Mouse (Mus musculus) layer of hippocampus, postnatal 36 days (tissue): ENCODE measurements around the gene Ahdc1. TPM values are rescaled to one million over a fixed set of nuclear protein-coding genes. Genes with fewer than 3 reads are reported as not detected.

ENCODE experiments used
- DNase-seq, 2 experiments: peaks; one replicate each; pipeline ENCODE4 v3.0.0; 2022
- total RNA-seq, 2 experiments: library from RNA; stranded (reverse); gene quantifications; 2 replicates each; pipeline ENCODE4 v1.2.3; 2021

The Ahdc1 gene
- total RNA-seq, 2 experiments from 2014 or later = 111 to 113 TPM

DNA sequence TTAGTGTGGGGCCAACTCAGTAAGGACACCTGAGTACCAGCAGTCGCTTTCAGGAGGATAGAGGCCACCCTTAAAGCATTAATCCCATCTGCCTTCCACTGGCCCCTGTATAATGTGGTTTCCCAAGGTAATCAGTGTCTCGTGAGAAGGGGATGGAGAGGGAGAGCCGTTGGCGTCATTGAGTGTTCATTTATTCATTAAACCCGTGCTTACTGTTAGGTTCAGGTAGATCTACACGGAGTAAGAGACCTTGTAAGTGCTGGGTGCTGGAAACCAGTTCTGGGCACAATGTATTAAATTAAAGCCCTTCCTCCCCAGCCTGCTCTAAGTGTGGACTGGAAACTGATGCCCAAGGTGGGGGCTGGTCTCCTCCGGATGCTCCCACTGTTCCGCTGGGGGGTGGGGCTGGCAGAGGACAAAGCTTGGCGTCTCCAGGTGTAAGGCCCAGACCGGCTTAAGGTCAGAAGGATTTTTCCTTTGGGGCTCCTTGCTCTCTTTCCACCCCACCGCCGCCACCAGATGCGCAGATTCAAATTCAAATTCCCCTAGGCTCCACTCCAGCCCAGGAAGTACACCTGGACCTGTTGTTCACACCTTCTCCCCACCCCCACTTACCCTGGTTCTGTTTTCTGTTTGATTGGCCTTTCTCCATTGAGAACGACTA lies 29.3 kb downstream of the Ahdc1 start:
- no peak for DNase-seq

- no peak for DNase-seq
Measured at GRCm38 (mm10) chr4:133042244-133042643, 31.2 kb downstream of the Ahdc1 start.

DNA sequence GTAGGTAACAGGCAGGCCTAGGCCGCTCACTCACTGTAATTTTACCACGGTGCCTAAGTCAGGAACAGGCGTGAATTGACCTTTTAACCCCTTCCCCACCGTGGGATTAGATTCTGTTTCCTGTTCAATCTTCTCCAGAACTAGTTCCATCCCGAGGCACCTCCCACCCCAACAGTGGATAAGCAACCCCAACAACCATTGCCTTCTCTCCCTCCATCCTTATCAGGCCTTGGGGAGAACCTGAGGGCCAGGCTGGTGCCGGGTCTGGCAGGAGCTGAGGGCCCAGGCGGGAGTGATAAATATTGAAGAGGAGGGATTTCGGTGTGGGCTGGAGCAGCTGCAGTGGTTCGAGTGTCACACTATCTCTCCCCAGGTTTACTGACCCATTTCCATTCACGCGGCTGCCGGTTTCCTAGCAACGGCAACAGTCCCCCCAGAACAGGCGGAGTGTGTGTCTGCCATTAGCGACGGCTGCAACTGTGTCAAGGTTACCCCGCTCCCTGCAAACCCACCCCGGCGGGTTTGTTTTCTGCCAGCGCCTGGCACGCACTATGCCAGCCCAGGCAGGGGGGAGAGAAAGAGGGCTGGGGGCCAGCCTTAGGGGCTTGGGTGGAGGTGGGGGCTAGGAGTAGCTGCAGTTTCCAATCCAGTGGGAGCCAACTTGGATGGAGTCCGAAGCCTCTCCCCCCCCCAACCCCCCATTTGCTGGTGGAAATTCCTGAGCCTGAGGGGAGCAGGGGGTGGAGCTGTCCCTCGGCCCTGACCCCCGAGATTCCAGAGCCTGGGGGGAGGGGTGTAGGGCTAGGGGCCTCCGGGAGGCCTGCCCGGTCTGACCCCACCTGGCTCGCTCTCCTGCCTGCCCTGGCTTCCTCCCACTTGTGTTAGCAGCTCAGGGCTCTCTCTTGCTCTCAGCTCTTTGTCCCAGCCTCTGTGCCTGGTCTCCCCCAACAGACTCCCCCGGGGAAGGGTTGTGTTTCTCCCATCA lies 31.9 kb downstream of the Ahdc1 start:
- peak; percentile 51 to 72 for DNase-seq

DNA sequence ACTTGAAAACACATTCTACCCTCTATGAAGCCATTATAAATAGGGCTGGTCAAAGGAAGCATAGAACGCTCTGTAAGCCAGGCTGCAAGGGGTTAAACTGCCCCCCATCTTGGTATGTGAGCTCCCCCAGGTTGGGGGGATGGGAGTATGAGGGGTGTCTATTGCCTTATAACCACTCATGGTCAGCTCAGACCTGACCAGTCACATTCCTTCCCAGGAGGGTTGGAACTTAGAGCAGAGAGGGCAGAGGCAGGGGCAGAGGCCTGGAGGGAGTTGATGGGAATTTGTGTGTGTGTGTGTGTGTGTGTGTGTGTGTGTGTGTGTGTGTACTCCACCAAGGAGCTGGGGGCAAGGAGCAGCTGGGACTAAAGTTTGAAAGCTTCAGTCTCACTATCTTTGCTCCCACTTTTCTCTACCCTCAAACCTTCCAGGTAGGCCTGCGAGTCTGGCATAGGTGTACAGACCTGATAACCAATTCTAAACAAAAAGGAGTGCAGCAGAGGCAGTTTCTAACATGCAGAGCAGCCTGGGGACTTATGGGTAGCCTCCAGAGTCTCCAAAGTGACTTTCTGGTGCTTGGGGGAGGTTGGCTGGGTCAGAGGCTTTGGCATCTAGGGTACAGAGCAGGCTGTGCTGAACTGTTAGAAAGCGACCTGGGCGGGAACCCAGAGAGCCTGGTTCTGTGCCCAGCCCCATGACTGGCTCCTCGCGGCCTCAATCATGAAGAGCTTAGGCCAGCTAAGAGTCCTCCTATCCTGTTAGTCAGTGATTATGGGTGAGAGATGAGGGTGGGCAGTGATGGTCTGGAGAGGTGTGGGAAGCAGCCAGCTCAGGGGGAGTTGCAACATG lies 33.0 kb downstream of the Ahdc1 start:
- DNase-seq = no peak

DNA sequence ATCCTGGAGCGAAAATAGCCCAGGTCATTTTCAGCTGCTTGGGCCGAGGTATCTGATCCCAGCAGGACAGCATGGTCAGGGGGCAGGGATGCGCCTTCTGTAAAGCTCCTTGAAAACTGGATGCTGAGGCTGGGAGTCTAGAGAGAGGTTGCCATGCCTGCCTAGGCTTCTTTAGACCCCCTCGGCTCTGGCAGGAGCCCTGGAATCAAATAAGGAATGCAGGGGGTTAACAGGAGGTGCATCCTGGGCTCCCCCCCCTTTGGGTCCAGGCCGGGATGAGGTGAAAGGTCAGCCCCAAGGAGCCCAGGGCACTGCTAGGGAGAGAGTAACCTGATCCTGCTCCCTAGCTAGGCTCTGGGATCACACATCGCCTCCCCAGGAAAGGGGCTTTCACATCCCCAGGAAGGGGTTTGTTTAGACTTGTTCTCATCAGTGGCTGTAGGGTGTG lies 33.6 kb downstream of the Ahdc1 start:
- DNase-seq = no peak

DNA sequence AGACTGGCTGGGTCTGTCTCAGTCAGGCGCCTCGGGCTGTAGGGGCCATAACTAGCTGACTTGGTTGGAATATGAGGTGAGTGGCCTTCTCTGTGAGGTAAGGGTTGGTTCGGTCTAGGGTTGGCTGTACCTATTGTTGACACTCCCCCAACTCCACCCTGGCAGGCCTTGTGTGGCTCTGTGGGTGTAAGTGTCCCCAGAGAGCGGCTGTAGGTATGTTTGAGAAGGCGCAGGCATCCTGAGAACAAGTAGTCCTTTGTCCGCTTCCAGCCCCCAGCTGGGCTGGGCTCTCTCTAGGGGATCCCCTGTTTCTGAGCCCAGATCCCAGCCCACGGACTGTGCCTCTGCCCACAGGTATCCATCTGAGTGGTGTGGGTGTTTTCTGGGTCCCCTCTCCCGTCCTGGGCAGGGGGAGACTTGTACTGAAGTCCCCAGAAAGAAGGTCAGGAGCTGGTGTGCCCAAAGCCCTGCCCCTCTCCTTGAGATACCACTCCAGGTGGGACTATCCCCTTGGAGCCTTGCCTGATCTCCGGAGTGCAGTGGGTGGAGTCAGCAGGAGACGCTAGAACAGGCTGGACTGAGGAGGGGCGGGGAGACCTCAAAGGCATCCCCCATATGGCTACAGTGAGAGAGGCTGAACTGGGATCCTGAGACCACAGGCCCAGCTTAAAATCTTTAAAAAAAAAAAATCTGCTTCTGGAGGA lies 34.9 kb downstream of the Ahdc1 start:
- DNase-seq = no peak

DNA sequence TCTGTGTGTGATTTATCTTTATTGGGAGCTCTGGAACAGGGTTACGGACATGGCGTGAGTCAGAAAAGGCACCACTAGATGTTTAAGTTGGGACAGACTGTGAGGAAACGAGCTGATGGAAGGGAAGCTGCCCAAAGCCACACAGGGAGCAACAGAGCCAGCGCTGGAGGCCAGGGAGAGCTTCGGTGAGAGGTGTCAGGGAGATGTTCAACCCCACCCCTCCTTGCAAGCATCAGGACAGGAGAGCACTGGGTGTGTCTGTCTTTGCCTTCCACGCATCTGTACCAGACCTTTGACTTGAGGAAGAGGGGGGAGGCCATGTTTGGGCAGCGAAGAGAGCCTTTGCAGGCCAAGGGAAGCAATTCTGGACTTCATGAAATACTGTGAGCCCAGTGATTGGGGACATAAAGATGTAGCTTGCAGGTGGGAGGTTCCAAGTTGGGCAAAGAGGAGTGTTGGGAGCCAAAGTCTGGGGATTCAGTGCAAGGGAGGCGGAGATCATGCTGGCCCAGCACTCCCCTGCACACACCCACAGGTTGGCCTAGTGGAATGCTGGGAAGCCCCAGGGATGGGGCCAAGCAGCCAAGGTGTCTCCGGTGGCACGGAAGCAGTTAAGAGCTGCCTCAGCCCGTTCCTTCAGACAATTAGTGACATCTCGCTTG lies 35.8 kb downstream of the Ahdc1 start:
- DNase-seq = no peak

- DNase-seq = no peak
Measured at GRCm38 (mm10) chr4:133047353-133048105, 36.5 kb downstream of the Ahdc1 start.

DNA sequence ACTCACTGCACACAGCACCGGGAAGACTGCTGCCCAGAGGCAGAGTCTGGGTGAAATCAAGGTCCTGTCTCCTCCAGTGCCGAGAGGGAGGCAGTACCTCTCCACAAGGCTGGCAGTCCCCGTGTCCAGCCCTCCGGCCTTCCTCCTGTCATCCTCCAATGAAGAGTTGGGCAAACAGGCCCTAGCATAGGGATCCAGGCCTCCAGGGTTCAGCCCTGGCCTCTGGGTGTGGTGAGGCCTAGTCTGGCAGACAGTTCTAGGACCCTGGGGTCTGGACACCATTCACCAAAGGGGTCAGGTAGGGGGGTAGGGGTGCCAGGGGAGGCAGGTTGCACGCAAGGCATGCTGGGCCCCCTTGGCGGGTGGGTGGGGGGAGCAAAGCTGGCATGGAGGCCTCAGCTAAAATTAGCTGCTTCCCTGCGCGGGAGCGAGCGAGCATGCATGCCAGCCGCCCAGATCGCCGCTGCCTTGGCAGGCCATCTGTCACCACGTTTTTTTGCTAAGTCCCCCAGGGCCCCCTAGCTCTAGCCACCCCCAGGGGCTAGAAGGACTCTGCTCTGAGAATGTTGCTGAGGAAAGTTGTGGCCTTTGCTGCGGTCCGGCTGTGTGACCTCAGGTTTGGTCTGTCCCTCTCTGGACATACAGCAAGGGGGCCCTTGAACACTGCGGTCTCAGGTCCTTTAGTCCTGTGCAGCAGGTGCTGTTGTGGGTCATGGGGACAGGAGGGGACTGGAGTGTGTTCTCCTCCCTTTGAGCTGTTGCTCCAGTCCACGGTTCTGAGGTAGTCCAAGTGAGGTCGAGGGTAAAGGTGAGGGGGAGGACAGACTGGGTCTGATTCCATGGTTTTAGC lies 38.2 kb downstream of the Ahdc1 start:
- no peak for DNase-seq

DNA sequence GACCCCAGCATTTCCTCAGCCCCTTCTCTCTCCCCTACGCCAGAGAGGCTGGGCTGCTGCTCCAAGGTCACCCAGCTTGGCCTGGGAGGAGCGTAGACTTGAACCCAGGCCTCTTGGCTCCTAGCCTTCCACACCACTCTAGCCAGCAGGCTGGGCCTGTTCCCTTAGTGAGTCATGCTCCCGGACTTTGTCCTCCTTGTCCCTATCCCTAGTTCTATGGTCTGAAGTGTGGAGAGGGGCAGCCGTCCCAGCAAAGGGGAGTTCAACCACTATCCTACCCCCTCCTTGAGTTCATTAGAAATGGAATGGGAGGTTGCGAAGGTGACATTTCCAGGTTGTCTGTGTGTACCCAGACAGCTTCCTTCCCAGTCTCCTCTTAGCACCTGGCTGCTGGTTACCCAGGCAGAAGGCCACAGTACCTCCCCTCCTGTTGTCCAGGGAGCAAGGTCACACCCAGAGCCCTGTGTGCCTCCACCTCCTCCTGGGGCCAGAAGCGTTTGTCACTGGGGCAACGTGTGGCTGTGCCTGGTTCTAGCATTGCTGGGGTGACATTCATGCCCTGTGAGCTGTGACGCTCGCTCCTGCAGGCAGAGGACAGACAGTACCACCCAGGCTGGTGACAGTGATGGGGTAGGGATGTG lies 39.3 kb downstream of the Ahdc1 start:
- DNase-seq = no peak

DNA sequence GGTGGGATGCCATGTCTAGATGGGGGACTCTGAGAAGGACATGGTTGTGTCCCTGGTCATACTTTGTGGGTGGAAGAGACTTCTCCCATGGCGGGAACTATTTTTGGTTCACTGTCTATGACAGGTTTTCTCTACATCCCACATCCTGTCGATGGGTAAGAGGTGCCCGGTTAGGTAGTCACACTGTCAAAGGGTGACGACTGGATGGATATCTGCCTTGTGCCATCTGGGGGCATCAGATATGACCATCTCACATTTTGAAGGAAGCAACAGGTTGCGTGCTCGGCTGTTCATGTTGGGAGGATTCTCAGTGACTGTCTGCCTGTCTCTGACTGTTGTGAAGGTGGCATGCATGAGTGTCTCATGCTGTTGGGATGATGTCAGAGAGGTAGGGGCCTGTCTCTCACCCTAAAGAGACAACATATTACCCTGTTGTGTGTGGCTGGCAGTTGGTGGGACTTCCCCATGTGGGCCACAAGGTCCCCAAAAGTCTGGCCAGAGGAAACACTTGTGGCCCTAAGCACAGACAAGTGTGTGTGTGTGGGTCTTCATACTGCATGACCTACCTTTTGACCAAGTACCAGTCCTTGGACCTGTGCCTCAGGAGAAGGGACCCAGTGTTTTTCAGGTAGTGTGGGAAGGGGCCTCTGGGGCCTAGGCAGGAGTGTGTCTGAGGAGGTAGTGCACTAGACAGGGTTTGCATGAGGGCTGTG lies 39.9 kb downstream of the Ahdc1 start:
- DNase-seq = no peak

DNA sequence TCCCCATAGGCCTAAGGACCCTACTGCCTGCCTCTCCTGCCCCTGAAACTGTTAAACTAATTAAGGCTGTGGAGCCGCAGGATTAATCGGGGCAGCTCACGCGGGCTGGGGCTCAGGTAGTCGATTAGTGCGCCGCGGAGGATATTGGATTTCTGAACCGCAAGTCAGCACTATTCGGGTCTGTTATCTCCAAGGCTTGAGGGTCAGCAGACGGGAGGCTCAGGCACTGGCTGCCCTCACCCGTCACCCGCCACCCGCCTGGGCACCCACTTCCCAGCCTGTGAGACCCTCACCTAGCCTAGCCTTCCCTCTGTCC lies 40.4 kb downstream of the Ahdc1 start:
- DNase-seq = no peak

DNA sequence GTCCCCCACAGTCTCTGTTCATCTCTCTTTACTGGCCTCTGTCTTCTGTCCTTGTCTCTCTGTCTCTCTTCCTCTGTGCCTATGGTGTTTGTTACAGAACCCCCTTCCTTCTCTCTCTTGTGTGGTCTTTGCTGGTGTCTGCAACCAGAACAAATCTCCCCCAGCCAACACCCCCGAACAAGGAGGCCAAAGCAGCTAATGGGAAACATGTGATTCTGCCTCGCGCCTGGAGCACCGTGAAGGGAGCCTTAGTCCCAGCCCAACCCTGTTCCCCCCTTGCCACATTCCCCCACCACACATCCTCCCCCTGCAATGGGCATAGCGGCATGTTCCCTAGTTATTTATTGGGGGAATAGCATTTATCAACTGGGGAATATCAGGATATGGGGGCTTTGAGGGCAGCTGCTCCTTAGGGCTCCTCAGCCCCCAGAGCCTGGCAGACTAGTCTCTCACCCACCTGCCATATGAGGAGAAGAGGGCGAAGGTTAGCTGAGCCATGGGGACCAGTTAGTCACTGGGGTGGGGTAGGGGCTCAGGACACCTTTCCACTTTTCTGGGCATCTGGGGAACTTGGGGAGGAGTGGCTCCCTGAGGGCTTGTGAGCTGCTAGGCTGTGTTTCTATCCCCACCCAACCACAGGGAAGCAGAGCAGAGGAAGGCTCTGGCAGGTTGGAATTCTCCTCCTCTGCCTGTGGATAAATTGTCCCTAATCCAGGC lies 41.1 kb downstream of the Ahdc1 start:
- no peak for DNase-seq

DNA sequence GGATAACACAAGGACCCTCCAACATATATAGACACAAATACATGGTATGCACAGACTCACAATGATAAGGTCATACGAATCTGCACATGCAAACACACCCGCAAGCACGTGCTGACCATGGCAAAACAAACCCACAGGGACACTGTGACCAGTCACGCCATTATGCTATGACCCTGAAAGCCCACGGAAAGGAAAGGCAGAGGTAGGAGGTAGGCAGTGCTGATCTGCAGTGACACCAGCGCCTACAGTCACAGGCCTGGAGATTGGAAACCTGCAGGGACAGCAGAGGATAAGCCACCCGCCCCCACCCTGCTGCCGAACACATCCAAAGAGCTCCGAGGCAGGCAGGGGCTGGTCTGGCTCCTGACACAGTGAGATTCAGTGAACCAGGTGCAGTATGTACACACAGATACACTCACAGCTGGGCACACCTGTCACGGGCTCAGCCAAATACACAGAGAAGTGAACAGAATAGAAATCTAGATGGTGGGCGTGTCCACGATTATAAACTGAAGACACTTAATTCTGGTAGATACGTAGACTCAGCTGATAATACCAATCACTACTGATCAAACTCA lies 42.0 kb downstream of the Ahdc1 start:
- DNase-seq = no peak

- DNase-seq = no peak
Measured at GRCm38 (mm10) chr4:133054530-133054929, 43.5 kb downstream of the Ahdc1 start.

DNA sequence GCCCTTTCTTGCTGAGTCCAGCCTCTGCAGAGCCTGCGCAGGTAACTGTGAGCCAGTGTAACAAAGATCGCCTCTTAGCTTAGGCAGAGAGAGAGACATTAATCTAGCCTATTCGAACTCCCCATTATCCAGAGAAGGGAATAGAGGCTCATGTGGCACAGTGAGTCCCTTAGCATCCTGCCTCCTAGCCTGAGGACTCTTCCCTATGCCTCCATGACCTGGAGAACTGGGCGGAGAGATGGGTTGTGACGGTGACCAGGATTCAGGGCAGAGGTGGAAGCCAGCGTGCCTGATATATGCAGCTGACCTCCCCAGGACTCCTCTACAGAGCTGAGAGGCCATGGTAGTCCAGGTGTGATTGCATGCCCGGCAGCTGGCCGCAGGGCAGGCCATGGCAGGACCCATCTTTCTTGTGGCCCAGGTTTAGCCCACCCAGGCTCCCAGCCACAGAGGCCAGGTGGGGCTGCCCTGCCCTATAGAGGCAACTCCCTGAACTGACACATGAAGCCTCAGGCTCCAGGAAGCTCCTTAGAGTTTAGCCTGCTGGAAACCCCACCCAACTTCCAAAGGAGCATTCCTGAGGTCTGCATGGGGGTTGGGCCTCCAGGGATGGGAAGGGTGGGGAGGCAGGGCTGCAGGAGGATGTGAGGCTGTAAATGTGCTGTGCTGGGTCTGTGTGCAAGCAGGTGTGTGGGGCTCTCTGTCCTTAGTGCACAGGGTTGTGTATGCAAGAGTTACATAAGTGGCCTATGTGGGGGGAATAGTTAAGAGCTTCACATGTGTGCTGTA lies 44.3 kb downstream of the Ahdc1 start:
- no peak for DNase-seq
